Mouse (Mus musculus) MN1 (cell line): Measurements from ENCODE around the gene Sis.

ENCODE experiments used
- DNase-seq: peaks from one replicate; pipeline ENCODE4 v3.0.0-alpha.2; 2016; ENCODE audit warnings: low spot score

Sis gene

DNA sequence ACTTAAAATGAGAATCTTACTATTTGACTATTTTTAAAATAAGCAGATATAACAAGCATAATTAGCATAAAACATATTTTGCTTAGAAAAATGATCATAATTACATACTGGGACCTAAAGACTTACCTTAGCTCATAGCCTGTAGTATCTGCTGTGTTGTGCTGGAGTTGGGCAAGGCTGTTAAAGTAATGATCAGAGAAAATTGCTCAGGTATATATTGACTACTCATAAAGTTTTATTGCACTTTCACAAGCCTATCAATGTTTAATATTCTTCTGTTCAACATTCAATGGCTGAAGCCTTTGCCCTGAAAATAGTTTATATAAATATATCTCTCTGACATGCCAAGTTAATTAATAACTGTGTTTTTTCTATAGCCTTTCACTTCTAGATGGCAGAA lies at the start of gene Sis:
Gene Sis (minus strand): TSS at position 189 of the 400 bp plus-strand sequence.
- DNase-seq, result no peak

DNA sequence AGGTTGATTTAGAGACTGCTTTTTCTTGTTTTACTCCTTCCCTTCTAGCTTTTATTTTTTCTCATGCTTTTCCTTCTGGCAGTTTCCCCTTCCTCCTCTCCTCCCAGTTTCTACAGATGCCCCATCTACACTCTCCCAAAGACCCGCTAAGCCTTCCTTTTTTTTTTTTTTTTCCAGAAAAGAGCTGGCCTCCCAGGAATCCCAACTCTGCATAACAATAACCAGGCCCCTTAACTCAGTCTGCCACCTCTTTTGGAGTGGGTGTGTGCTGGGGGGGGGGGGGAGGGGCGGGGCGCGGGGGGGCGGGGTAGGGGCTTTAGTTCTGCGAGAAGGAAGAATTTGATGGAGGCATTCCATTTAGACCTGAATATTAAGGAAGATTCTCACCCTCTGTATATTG lies 38.4 kb upstream of the Sis start:
- DNase-seq, result no peak

DNA sequence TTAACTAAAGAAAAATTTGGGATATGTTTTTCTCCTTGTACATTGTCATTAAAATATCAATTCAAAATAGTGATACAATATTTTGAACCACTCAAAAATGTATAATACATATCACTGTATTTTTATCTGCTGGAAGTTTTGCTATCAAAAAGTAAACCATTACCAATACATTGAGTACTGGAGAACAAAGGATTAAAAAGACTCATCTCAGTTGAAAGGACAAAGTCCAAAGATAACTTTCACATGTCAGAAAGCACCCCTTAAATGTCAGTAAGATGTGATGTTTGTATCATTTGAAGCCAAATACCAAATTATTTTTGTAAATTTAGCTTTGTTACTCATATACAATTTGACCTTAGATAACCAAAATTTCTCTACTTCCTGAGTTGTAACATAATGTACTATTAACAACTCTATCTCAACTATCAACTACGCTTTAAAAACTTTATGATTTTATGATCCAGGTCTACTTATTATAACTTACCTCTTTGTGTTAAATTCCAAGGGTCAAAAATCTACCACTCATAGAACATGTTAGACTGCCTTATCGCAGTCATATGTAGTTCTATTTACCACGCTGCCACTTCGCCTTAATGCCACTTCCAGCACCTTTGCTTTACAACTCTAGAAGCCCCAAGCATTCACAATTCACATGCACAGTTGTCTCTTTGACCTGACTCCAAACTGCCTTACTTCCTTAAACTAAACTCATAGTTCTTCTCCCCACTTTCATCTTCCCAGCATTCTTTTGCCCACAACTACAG lies 35.5 kb upstream of the Sis start:
- DNase-seq, result no peak

DNA sequence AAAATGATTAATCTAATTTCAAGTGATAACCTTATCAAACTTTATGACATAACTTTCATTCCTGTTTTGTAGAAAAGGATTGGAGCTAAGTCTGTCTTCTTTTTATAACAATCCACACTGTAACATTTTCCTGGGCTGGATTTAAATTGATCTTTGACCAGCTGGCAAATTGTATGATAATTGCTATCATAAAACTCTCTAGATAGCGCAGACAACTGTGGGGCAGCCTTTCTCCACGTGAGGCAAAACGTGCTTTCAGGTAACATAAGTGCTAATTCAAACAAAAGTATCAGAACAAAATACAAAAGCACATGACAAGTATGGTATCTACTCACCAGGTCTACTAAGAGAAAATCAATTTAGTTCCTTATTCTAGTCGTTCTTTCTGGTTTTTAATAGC lies 29.9 kb upstream of the Sis start:
- DNase-seq, result no peak

DNA sequence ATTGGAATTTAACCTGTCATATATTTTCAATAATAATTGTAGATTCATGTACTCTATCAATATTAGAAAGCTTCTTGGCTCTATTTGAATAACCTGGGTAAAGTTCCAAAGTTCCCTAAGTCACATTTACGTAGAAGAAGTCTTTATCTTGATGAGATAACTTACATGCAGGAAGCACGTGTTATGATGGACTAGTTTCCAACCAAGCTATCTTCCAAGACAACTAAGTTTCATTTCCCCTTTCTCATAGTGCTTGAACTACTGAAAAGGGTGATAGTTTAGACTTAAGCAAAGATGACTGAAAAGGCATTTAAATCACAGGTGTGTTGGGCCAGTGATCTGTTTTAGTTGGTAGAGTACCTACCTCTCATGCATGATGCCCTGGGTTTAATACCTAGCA lies 23.3 kb upstream of the Sis start:
- DNase-seq, result no peak

DNA sequence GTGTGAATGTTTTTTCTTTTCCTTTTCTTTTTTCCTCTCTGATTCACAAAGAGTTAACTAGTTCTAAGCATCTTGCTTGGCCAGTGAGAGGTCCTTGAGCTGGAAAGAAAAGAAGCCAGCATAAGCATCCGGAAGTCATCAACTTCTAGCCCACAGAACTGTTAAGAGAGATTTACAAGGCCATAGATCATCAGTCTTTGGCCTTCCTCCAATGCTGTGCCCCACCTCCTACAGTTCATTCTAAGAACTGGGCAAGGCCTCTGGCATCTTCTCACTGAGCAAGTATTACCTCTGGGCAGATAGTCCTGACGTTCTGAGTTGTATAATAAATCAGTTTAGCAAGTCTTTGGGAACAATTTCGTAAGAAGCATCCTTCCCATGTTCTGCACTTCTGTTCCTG lies 8.9 kb upstream of the Sis start:
- no peak for DNase-seq

DNA sequence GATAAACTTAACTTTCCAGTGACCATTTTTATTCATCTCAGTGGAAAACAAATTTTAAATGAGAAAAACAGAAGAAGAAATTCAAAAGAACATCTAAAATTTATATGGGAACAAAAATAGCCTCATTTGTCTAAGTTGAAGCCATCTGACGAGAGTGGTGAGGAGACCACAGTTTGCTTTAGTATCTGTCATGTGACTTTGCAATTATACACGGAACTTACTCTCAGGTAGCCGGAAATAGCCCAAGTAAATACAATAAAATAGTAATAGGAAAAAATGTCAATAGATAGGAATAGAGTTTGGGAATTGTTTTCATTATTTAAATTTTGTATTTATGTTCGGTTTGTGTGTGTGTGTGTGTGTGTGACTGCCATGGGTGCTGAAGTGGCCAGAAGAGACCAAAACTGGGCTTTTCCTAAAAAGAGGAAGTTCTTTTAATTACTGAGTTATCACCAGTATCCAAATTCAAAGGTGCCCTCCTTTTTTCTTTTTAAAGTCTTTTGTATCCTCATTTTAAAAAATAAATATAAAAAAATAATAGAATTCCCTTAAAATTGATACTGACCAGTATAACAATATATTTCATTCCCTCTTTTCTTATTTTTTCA lies 48.6 kb downstream of the Sis start:
- no peak for DNase-seq

- DNase-seq, result no peak
These were observed 85.2 kb downstream of the Sis start for GRCm38 (mm10) chr3:72882501-72882900.

- DNase-seq, result no peak
These were observed 99.5 kb downstream of the Sis start for GRCm38 (mm10) chr3:72868141-72868540.

GRCm38 (mm10) chr3:72858738-72859137 lies 108.9 kb downstream of the Sis start:
- DNase-seq, result no peak

DNA sequence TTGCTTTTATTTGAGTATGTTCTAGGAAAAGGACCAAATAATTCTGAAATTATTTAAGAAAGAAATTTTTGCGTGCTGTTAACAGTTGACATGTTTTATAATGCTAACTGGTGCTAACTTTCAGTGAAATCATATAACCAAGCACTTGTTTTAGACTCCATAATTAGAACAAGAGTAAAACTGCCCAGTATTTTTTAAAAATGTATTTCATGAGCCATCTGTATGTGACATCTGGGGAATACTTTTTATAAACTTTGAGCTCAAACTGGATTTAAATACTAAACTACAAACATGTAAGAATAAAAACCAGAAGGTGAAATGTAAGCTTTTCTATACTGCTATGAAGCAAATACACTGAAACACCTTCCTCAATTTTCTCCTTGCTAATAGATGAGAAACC lies 112.3 kb downstream of the Sis start:
- DNase-seq, result no peak

GRCm38 (mm10) chr3:72840641-72841040 lies 127.0 kb downstream of the Sis start:
- DNase-seq, result no peak
